Mouse (Mus musculus) liver, adult 2 months (tissue): ENCODE results near the gene Itgb6.

Source experiments
- CTCF ChIP-seq: fragments of 200-500 bp; IDR thresholded peaks from 2 replicates; pipeline ENCODE4 v1.5.1; 2011; ENCODE audit warnings: low read depth, low read length, control low read depth
- POLR2A ChIP-seq: fragments of 200-500 bp; IDR thresholded peaks from 2 replicates; pipeline ENCODE4 v1.6.1; 2011; ENCODE audit warnings: low read length, control low read depth; ENCODE audit not compliant: insufficient read depth; ENCODE audit errors: extremely low read depth

DNA sequence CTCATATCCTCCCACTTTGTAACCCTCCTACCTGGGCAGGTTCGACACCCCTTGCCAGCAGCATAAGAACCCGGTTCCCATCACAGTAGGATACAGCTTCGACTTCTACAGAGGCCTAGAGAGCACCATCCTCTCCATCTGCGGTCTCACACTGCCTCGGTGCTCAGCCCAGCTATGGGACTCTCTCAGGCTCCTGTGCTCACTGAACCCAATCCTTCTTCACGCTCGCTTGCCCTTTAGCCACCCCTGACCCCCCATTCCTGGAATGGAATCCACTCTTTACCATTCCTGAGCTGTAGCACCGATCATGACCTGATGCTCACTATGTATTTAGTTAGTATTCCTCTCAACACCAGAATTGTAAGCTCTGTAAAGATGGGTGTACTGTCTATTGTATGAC is 17.0 kb downstream of the Itgb6 start:
- TF ChIP-seq POLR2A (no peak), CTCF (no peak)
